Mouse (Mus musculus) thymus, postnatal 10 days (tissue): ENCODE measurements at regions not wholly inside any gene's neighbourhood (a gene's known extent, or its start where the extent isn't known, plus 50 kb on each side); places are given as distances from the start of the nearest gene placed in this dataset.

ENCODE experiments used
- DNase-seq, 2 experiments: peaks; one replicate each; pipeline ENCODE4 v3.0.0; 2021; ENCODE audit warnings: low spot score in 2 of 2

GRCm38 (mm10) chr1:127011901-127012300 is 181.3 kb upstream of the Nckap5 start:
- DNase-seq: peak in 1 of 2 experiments; percentile 8

- no peak for DNase-seq
These were observed 179.1 kb upstream of the Nckap5 start for GRCm38 (mm10) chr1:127009699-127010098.

GRCm38 (mm10) chr1:127001700-127002099 is 171.1 kb upstream of the Nckap5 start:
- no peak for DNase-seq

- DNase-seq: peak in 1 of 2 experiments; percentile 29
These were observed 162.6 kb upstream of the Nckap5 start for GRCm38 (mm10) chr1:126993061-126993640.

GRCm38 (mm10) chr1:126992441-126992840 is 161.8 kb upstream of the Nckap5 start:
- no peak for DNase-seq

GRCm38 (mm10) chr1:126982805-126983204 is 152.2 kb upstream of the Nckap5 start:
- no peak for DNase-seq

GRCm38 (mm10) chr1:126980311-126980710 is 149.7 kb upstream of the Nckap5 start:
- no peak for DNase-seq

GRCm38 (mm10) chr1:126973871-126974270 is 143.3 kb upstream of the Nckap5 start:
- no peak for DNase-seq

- no peak for DNase-seq
These were observed 141.3 kb upstream of the Nckap5 start for GRCm38 (mm10) chr1:126971777-126972421.

GRCm38 (mm10) chr1:126971118-126971517 is 140.5 kb upstream of the Nckap5 start:
- no peak for DNase-seq

- no peak for DNase-seq
These were observed 135.8 kb upstream of the Nckap5 start for GRCm38 (mm10) chr1:126966394-126966793.

GRCm38 (mm10) chr1:126955839-126956720 is 125.5 kb upstream of the Nckap5 start:
- no peak for DNase-seq

- no peak for DNase-seq
These were observed 117.3 kb upstream of the Nckap5 start for GRCm38 (mm10) chr1:126947860-126948259.

GRCm38 (mm10) chr1:126932658-126933057 is 102.1 kb upstream of the Nckap5 start:
- no peak for DNase-seq

- DNase-seq: peak; percentile 11 to 54
These were observed 101.2 kb upstream of the Nckap5 start for GRCm38 (mm10) chr1:126931754-126932153.

- no peak for DNase-seq
These were observed 100.5 kb upstream of the Nckap5 start for GRCm38 (mm10) chr1:126931093-126931492.

GRCm38 (mm10) chr1:126930611-126931010 is 100.0 kb upstream of the Nckap5 start:
- no peak for DNase-seq

GRCm38 (mm10) chr1:126929666-126930065 is 99.1 kb upstream of the Nckap5 start:
- DNase-seq: peak in 1 of 2 experiments; percentile 31

GRCm38 (mm10) chr1:126928186-126928585 is 97.6 kb upstream of the Nckap5 start:
- no peak for DNase-seq

GRCm38 (mm10) chr1:126925150-126926035 is 94.8 kb upstream of the Nckap5 start:
- DNase-seq: no peak

- DNase-seq: no peak
These were observed 93.4 kb upstream of the Nckap5 start for GRCm38 (mm10) chr1:126923981-126924380.

GRCm38 (mm10) chr1:126922231-126922630 is 91.6 kb upstream of the Nckap5 start:
- DNase-seq: no peak
